Mouse (Mus musculus): ENCODE data around the gene Gm10053. TPM values are rescaled to one million over a fixed set of nuclear protein-coding genes. Genes with fewer than 3 reads are reported as not detected.

The Gm10053 gene
- polyA plus RNA-seq, 1 experiment from 2014 or later = 273 TPM

DNA sequence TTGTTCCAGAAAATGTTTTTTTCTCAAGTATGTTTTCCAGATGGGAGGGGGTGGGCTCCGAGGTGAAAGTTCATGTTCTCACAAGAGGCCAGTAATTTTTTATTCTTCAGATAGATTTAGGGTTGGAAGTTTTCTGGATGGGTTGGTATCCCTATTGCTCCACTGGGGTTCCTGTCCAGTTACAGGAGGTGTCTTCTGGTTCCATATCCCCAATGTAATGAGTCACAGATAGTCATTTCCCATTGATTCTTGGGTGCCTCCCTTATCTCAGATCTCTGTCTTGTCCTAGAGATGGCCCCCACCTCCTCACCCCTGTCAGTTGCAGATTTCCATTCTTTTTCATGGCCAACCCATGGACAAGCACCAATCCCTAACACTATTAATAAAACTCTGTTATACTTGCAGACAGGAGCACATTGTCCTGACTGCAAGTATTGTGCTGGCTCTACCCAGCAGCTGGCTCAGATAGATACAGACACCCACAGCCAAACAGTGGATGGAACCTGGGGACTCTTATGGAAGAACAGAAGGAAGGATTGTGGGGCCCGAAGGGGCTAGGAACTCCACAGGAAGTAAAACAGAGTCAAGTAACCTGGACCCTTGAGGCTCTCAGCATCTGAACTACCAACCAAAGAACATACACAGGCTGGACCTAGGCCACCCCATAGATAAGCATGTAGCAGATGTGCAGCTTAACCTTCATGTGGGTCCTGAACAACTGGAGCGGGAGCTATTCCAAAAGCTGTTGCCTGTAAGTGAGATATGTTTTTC, 33.1 kb downstream of the Gm10053 start:
- ATAC-seq (ENCODE audit: low FRiP score) (no peak), DNase-seq (ENCODE audit: low spot score, missing footprints) (no peak)
- H3K27ac ChIP-seq (ENCODE audit: low read depth, low read length) = no peak overlapping the region
- H3K36me3 ChIP-seq (ENCODE audit: control insufficient read depth, insufficient read depth, low read length) = no peaks in the 10 kb centered on the region
- H3K4me2 ChIP-seq = no peak overlapping the region
- H3K4me3 ChIP-seq (ENCODE audit: low read depth, low read length) = no peak overlapping the region
- H3K9me3 ChIP-seq (ENCODE audit: control insufficient read depth, low read length) = no peaks in the 10 kb centered on the region
- H3K9ac ChIP-seq (ENCODE audit: low read length) = no peak overlapping the region
- H3K4me1 ChIP-seq (ENCODE audit: control insufficient read depth, insufficient read depth, low read length) = no peaks in the 10 kb centered on the region
- no peaks in the 10 kb centered on the region for H3K27me3 ChIP-seq (ENCODE audit: control insufficient read depth, insufficient read depth, low read length)
- WGBS = 92% methylated on average over 3 of the region's 3 CpGs

DNA sequence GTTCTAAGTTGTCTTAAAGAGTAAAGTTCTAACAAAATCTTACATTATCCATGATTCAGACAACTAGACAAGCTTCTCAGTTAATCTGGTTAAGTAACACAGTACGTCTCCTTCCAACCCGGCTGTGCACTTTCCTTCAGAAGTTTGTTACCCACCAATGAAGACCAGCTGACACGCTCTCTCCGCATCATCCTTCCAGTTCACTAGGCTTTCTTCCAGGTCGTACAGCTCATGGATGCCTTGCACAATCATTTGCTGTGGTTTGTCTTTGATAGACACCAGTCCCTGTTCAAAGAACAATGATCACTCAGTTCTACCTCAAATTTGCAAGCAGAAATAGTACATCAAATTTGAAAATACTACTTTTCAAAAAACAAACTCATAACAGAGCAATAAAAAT, 45.4 kb downstream of the Gm10053 start:
- Histone ChIP-seq H3K4me1 (ENCODE audit: control insufficient read depth, insufficient read depth, low read length) (no peaks in the 10 kb centered on the region), H3K4me3 (ENCODE audit: low read depth, low read length) (no peak overlapping the region), H3K27ac (ENCODE audit: low read depth, low read length) (no peak overlapping the region), H3K4me2 (no peak overlapping the region), H3K9ac (ENCODE audit: low read length) (no peak overlapping the region), H3K9me3 (ENCODE audit: control insufficient read depth, low read length) (no peaks in the 10 kb centered on the region), H3K27me3 (ENCODE audit: control insufficient read depth, insufficient read depth, low read length) (no peaks in the 10 kb centered on the region), H3K36me3 (ENCODE audit: control insufficient read depth, insufficient read depth, low read length) (0 out of 2 replicates have a peak, but pooled peaks cover 2% of the 10 kb centered on the region)
- ATAC-seq (ENCODE audit: low FRiP score) (no peak), DNase-seq (ENCODE audit: low spot score, missing footprints) (no peak)
- 90% methylated on average over 5 of the region's 5 CpGs for WGBS

Other genes starting within 250 kb of the Gm10053 start
- gene Tmem252, start 201.7 kb upstream of the Gm10053 start, polyA plus RNA-seq (2014; fragmentation: Nextera tagmentation; extraction: Ambion mirVana) = 0.29 and 0.58 TPM in 2 replicates
- 0.19 and 0.46 TPM in 2 replicates for gene Pgm5, start 13.8 kb upstream of the Gm10053 start, polyA plus RNA-seq (2014; fragmentation: Nextera tagmentation; extraction: Ambion mirVana)
- 0.47 and 0.87 TPM in 2 replicates for gene Foxd4, start 25.5 kb downstream of the Gm10053 start, polyA plus RNA-seq (2014; fragmentation: Nextera tagmentation; extraction: Ambion mirVana)
- gene Cbwd1, start 85.9 kb downstream of the Gm10053 start, polyA plus RNA-seq (2014; fragmentation: Nextera tagmentation; extraction: Ambion mirVana) = 22.9 and 25.3 TPM in 2 replicates
- 0.98 and 1.7 TPM in 2 replicates for gene Dock8, start 123.8 kb downstream of the Gm10053 start, polyA plus RNA-seq (2014; fragmentation: Nextera tagmentation; extraction: Ambion mirVana)